Mouse (Mus musculus) heart, embryonic 13.5 days (tissue): Measurements from ENCODE around the gene Fam3c. TPM values are rescaled to one million over a fixed set of nuclear protein-coding genes. Genes with fewer than 3 reads are reported as not detected.

Experiments
- ATAC-seq: fragments of 200-750 bp; cut with Nextera tagmentation; 2 replicates; pipeline ENCODE4 v1.8.0; 2017; ENCODE audit warnings: moderate TSS enrichment; ENCODE audit not compliant: insufficient number of reproducible peaks, low FRiP score, low TSS enrichment; ENCODE audit errors: extremely low read depth
- H3K27ac ChIP-seq: fragments of 300-500 bp; sonication (generic); replicated peaks from 2 replicates; pipeline ENCODE4 v1.5.1; 2015; ENCODE audit warnings: moderate library complexity, mild to moderate bottlenecking, inconsistent platforms
- H3K27me3 ChIP-seq: fragments of 300-500 bp; sonication (generic); replicated peaks from 2 replicates; pipeline ENCODE4 v1.6.1; 2015; ENCODE audit warnings: mild to moderate bottlenecking, inconsistent platforms
- H3K36me3 ChIP-seq: fragments of 300-500 bp; sonication (generic); 2 replicates; pipeline ENCODE4 v1.6.1; 2015; ENCODE audit warnings: mild to moderate bottlenecking, inconsistent platforms
- H3K4me1 ChIP-seq: fragments of 300-500 bp; sonication (generic); 2 replicates; pipeline ENCODE4 v1.6.1; 2015; ENCODE audit warnings: inconsistent platforms
- H3K4me2 ChIP-seq: fragments of 300-500 bp; sonication (generic); 2 replicates; pipeline ENCODE4 v1.6.1; 2015; ENCODE audit warnings: inconsistent platforms, mild to moderate bottlenecking, moderate library complexity
- H3K4me3 ChIP-seq: fragments of 300-500 bp; sonication (generic); 2 replicates; pipeline ENCODE4 v1.5.1; 2015; ENCODE audit warnings: moderate library complexity, mild to moderate bottlenecking, inconsistent platforms
- H3K9ac ChIP-seq: fragments of 300-500 bp; sonication (generic); 2 replicates; pipeline ENCODE4 v1.6.1; 2015; ENCODE audit warnings: inconsistent platforms, mild to moderate bottlenecking, moderate library complexity
- H3K9me3 ChIP-seq: fragments of 300-500 bp; sonication (generic); 2 replicates; pipeline ENCODE4 v1.6.1; 2016; ENCODE audit warnings: inconsistent platforms
- WGBS: fragments of 180-500 bp; shearing (Covaris S2); methylation state at CpG from one replicate; pipeline ENCODE4 v1.1.7; 2015; ENCODE audit warnings: mixed read lengths; 5-methylcytosine and 5-hydroxymethylcytosine counted together
- polyA plus RNA-seq: library from polyadenylated mRNA; unstranded; fragments of >200 nt; fragmentation: Nextera tagmentation; extraction: Ambion mirVana; gene quantifications from 2 replicates; pipeline ENCODE4 v1.2.1, GENCODE M21; 2015

Fam3c gene
- polyA plus RNA-seq, 1 experiment from 2014 or later = 43.1 TPM

GRCm38 (mm10) chr6:22332548-22332947 lies 23.5 kb downstream of the Fam3c start:
- H3K27me3 ChIP-seq = no peaks in the 10 kb centered on the region
- H3K36me3 ChIP-seq = peaks cover 21% of the 10 kb centered on the region
- H3K4me1 ChIP-seq = peaks cover 16% of the 10 kb centered on the region
- WGBS = 87% methylated on average over 2 of the region's 2 CpGs
- H3K9me3 ChIP-seq = no peaks in the 10 kb centered on the region
- no peak overlapping the region for H3K4me2 ChIP-seq
- no peak overlapping the region for H3K4me3 ChIP-seq
- no peak overlapping the region for H3K27ac ChIP-seq
- H3K9ac ChIP-seq = no peak overlapping the region
- no peak for ATAC-seq

- 85% methylated on average over 13 of the region's 13 CpGs for WGBS
- H3K27ac ChIP-seq = no peak overlapping the region
- peaks cover 13% of the 10 kb centered on the region for H3K36me3 ChIP-seq
- no peaks in the 10 kb centered on the region for H3K27me3 ChIP-seq
- H3K9ac ChIP-seq = no peak overlapping the region
- H3K9me3 ChIP-seq = no peaks in the 10 kb centered on the region
- no peak for ATAC-seq
- no peak overlapping the region for H3K4me3 ChIP-seq
- H3K4me2 ChIP-seq = no peak overlapping the region
- H3K4me1 ChIP-seq = peaks cover 25% of the 10 kb centered on the region
Measured at GRCm38 (mm10) chr6:22330169-22330960, 25.7 kb downstream of the Fam3c start.

GRCm38 (mm10) chr6:22327931-22328330 lies 28.1 kb downstream of the Fam3c start:
- ATAC-seq = no peak
- WGBS = 54% methylated on average over 8 of the region's 8 CpGs
- H3K27ac ChIP-seq = no peak overlapping the region

GRCm38 (mm10) chr6:22327091-22327490 lies 29.0 kb downstream of the Fam3c start:
- Histone ChIP-seq H3K4me1 (peaks cover 25% of the 10 kb centered on the region), H3K9me3 (no peaks in the 10 kb centered on the region), H3K27ac (0 out of 2 replicates have a peak overlapping the region, but pooled peaks have one; percentile 24), H3K27me3 (no peaks in the 10 kb centered on the region), H3K4me3 (no peak overlapping the region), H3K4me2 (no peak overlapping the region), H3K9ac (no peak overlapping the region), H3K36me3 (peaks cover 26% of the 10 kb centered on the region)
- ATAC-seq = no peak
- 66% methylated on average over 4 of the region's 4 CpGs for whole genome bisulfite sequencing

More at GRCm38 (mm10) chr6:22327931-22328330, 28.1 kb downstream of the Fam3c start:
- no peak overlapping the region for H3K9ac ChIP-seq
- peaks cover 25% of the 10 kb centered on the region for H3K4me1 ChIP-seq
- no peaks in the 10 kb centered on the region for H3K9me3 ChIP-seq
- no peak overlapping the region for H3K4me2 ChIP-seq
- H3K4me3 ChIP-seq = no peak overlapping the region
- no peaks in the 10 kb centered on the region for H3K27me3 ChIP-seq
- H3K36me3 ChIP-seq = peaks cover 26% of the 10 kb centered on the region

- no peak overlapping the region for H3K4me3 ChIP-seq
- no peak overlapping the region for H3K27ac ChIP-seq
- WGBS = 74% methylated on average over 4 of the region's 4 CpGs
- peaks cover 29% of the 10 kb centered on the region for H3K36me3 ChIP-seq
- ATAC-seq = no peak
- H3K4me1 ChIP-seq = peaks cover 25% of the 10 kb centered on the region
- H3K9ac ChIP-seq = no peak overlapping the region
- no peaks in the 10 kb centered on the region for H3K27me3 ChIP-seq
- no peaks in the 10 kb centered on the region for H3K9me3 ChIP-seq
- no peak overlapping the region for H3K4me2 ChIP-seq
Measured at GRCm38 (mm10) chr6:22326289-22326688, 29.8 kb downstream of the Fam3c start.

GRCm38 (mm10) chr6:22325364-22326072 lies 30.5 kb downstream of the Fam3c start:
- Histone ChIP-seq H3K9me3 (no peaks in the 10 kb centered on the region), H3K27ac (no peak overlapping the region), H3K4me1 (peaks cover 22% of the 10 kb centered on the region), H3K4me3 (no peak overlapping the region), H3K36me3 (peaks cover 34% of the 10 kb centered on the region), H3K9ac (no peak overlapping the region), H3K27me3 (no peaks in the 10 kb centered on the region), H3K4me2 (no peak overlapping the region)
- WGBS = 57% methylated on average over 13 of the region's 13 CpGs
- ATAC-seq = no peak

GRCm38 (mm10) chr6:22298059-22298458 lies 58.0 kb downstream of the Fam3c start:
- Histone ChIP-seq H3K4me1 (peaks cover 5% of the 10 kb centered on the region; the same call in 1 of the 2 replicates), H3K4me2 (peak overlapping the region; percentile 20; the same call in 1 of the 2 replicates), H3K9me3 (no peaks in the 10 kb centered on the region), H3K9ac (no peak overlapping the region), H3K4me3 (no peak overlapping the region), H3K27me3 (peaks cover 2% of the 10 kb centered on the region; the same call in 1 of the 2 replicates), H3K36me3 (peaks cover 8% of the 10 kb centered on the region), H3K27ac (no peak overlapping the region)
- 38% methylated on average over 14 of the region's 14 CpGs for WGBS
- no peak for ATAC-seq

- H3K9me3 ChIP-seq = no peaks in the 10 kb centered on the region
- H3K4me1 ChIP-seq = peaks cover 5% of the 10 kb centered on the region; the same call in 1 of the 2 replicates
- H3K9ac ChIP-seq = no peak overlapping the region
- no peak overlapping the region for H3K4me2 ChIP-seq
- H3K27me3 ChIP-seq = peaks cover 3% of the 10 kb centered on the region; the same call in 1 of the 2 replicates
- no peak overlapping the region for H3K4me3 ChIP-seq
- 63% methylated on average over 6 of the region's 6 CpGs for WGBS
- no peaks in the 10 kb centered on the region for H3K36me3 ChIP-seq
- no peak overlapping the region for H3K27ac ChIP-seq
- no peak for ATAC-seq
Measured at GRCm38 (mm10) chr6:22297028-22297427, 59.0 kb downstream of the Fam3c start.

GRCm38 (mm10) chr6:22293922-22294321 lies 62.1 kb downstream of the Fam3c start:
- Histone ChIP-seq H3K4me1 (peaks cover 15% of the 10 kb centered on the region), H3K9ac (no peak overlapping the region), H3K4me2 (no peak overlapping the region), H3K27ac (no peak overlapping the region), H3K9me3 (no peaks in the 10 kb centered on the region), H3K4me3 (no peak overlapping the region), H3K27me3 (peaks cover 22% of the 10 kb centered on the region), H3K36me3 (no peaks in the 10 kb centered on the region)
- no peak for ATAC-seq
- WGBS = 63% methylated on average over 3 of the region's 3 CpGs

- Histone ChIP-seq H3K27ac (no peak overlapping the region), H3K36me3 (no peaks in the 10 kb centered on the region), H3K4me1 (peaks cover 23% of the 10 kb centered on the region), H3K4me2 (no peak overlapping the region), H3K9me3 (no peaks in the 10 kb centered on the region), H3K4me3 (no peak overlapping the region), H3K27me3 (peaks cover 41% of the 10 kb centered on the region), H3K9ac (no peak overlapping the region)
- ATAC-seq = no peak
- 35% methylated on average over 4 of the region's 4 CpGs for WGBS
Measured at GRCm38 (mm10) chr6:22292056-22292455, 64.0 kb downstream of the Fam3c start.

- Histone ChIP-seq H3K27ac (no peak overlapping the region), H3K4me2 (no peak overlapping the region), H3K9me3 (no peaks in the 10 kb centered on the region), H3K4me1 (peaks cover 23% of the 10 kb centered on the region), H3K9ac (no peak overlapping the region), H3K36me3 (no peaks in the 10 kb centered on the region), H3K4me3 (no peak overlapping the region), H3K27me3 (peaks cover 53% of the 10 kb centered on the region)
- no peak for ATAC-seq
- WGBS = 76% methylated on average over 8 of the region's 8 CpGs
Measured at GRCm38 (mm10) chr6:22290790-22291189, 65.3 kb downstream of the Fam3c start.
